Mouse (Mus musculus): ENCODE measurements at regions not wholly inside any gene's neighbourhood (a gene's known extent, or its start where the extent isn't known, plus 50 kb on each side); places are given as distances from the start of the nearest gene placed in this dataset.

GRCm38 (mm10) chr14:91156115-91156514 lies 2684.9 kb upstream of the Pcdh20 start:
- DNase-seq (ENCODE audit: low spot score): no peak

GRCm38 (mm10) chr14:91151449-91151848 lies 2680.3 kb upstream of the Pcdh20 start:
- DNase-seq (ENCODE audit: low spot score): peak; percentile 72

All from embryo, embryonic 10 days (tissue).